Mouse (Mus musculus) mature B cell (primary cell): ENCODE measurements around the gene Lrit3.
"Not testable (repeated sequence)": the region's sequence is repeated elsewhere in the genome, so short reads cannot be mapped to it uniquely, and the experiment has no call there.

Source experiments
- in situ Hi-C: fragments of 300-500 bp; cut with MboI; formaldehyde crosslinking; loops from 2 replicates; pipeline ENCODE4 v1.14.3; 2019

Gene Lrit3

GRCm38 (mm10) chr3:129781435-129781834 lies 22.4 kb downstream of the Lrit3 start:
- in situ Hi-C loops, result no loop called here

GRCm38 (mm10) chr3:129771210-129771609 lies 32.6 kb downstream of the Lrit3 start:
- in situ Hi-C loops, result no loop called here

- in situ Hi-C loops, result no loop called here
Measured at GRCm38 (mm10) chr3:129766971-129767794, 36.6 kb downstream of the Lrit3 start.

- in situ Hi-C loops, result no loop called here
Measured at GRCm38 (mm10) chr3:129766106-129766505, 37.7 kb downstream of the Lrit3 start.

- in situ Hi-C loops, result not testable (repeated sequence)
Measured at GRCm38 (mm10) chr3:129757599-129757998, 46.2 kb downstream of the Lrit3 start.

GRCm38 (mm10) chr3:129754650-129755604 lies 48.9 kb downstream of the Lrit3 start, which contains the start of gene Egf:
Gene Egf (minus strand): TSS chr3:129755316.
- in situ Hi-C loops, result no loop called here

- in situ Hi-C loops, result no loop called here
Measured at GRCm38 (mm10) chr3:129744803-129745202, 59.0 kb downstream of the Lrit3 start.

- in situ Hi-C loops, result no loop called here
Measured at GRCm38 (mm10) chr3:129742781-129743180, 61.0 kb downstream of the Lrit3 start.

- in situ Hi-C loops, result no loop called here
Measured at GRCm38 (mm10) chr3:129738291-129739183, 65.3 kb downstream of the Lrit3 start.
